Mouse (Mus musculus) intestine, embryonic 16.5 days (tissue): Measurements from ENCODE around the gene St6galnac4. TPM values are rescaled to one million over a fixed set of nuclear protein-coding genes. Genes with fewer than 3 reads are reported as not detected.

Experiments
- ATAC-seq: fragments of 200-750 bp; cut with Nextera tagmentation; 2 replicates; pipeline ENCODE4 v1.8.0; 2017; ENCODE audit warnings: moderate TSS enrichment, moderate library complexity
- H3K27ac ChIP-seq: fragments of 300-500 bp; sonication (generic); 2 replicates; pipeline ENCODE4 v1.5.1; 2014; ENCODE audit warnings: mild to moderate bottlenecking, low read length
- H3K27me3 ChIP-seq: fragments of 300-500 bp; sonication (generic); replicated peaks from 2 replicates; pipeline ENCODE4 v1.6.1; 2014; ENCODE audit warnings: low read length, control low read depth, mixed read lengths; ENCODE audit not compliant: control insufficient read depth, insufficient read depth
- H3K36me3 ChIP-seq: fragments of 300-500 bp; sonication (generic); 2 replicates; pipeline ENCODE4 v1.6.1; 2014; ENCODE audit warnings: low read length, control low read depth; ENCODE audit not compliant: control insufficient read depth, insufficient read depth
- H3K4me1 ChIP-seq: fragments of 300-500 bp; sonication (generic); 2 replicates; pipeline ENCODE4 v1.6.1; 2014; ENCODE audit warnings: low read length, control low read depth, mixed read lengths; ENCODE audit not compliant: control insufficient read depth, insufficient read depth
- H3K4me2 ChIP-seq: fragments of 300-500 bp; sonication (generic); 2 replicates; pipeline ENCODE4 v1.6.1; 2014; ENCODE audit warnings: low read depth, low read length, control low read depth
- H3K4me3 ChIP-seq: fragments of 300-500 bp; sonication (generic); 2 replicates; pipeline ENCODE4 v1.5.1; 2014; ENCODE audit warnings: mild to moderate bottlenecking, low read length
- H3K9ac ChIP-seq: fragments of 300-500 bp; sonication (generic); 2 replicates; pipeline ENCODE4 v1.6.1; 2014; ENCODE audit warnings: low read depth, low read length
- H3K9me3 ChIP-seq: fragments of 300-500 bp; sonication (generic); 2 replicates; pipeline ENCODE4 v1.6.1; 2016; ENCODE audit warnings: low read length, control low read depth; ENCODE audit not compliant: control insufficient read depth
- WGBS: fragments of 180-500 bp; shearing (Covaris S2); extraction: QIAGEN DNeasy Blood & Tissue Kit; methylation state at CpG from one replicate; pipeline ENCODE4 v1.1.7; 2014; 5-methylcytosine and 5-hydroxymethylcytosine counted together
- polyA plus RNA-seq: library from polyadenylated mRNA; unstranded; fragments of >200 nt; fragmentation: Nextera tagmentation; extraction: Ambion mirVana; gene quantifications from 2 replicates; pipeline ENCODE4 v1.2.1, GENCODE M21; 2015

The St6galnac4 gene
- polyA plus RNA-seq, 1 experiment from 2014 or later: 16.5 TPM

DNA sequence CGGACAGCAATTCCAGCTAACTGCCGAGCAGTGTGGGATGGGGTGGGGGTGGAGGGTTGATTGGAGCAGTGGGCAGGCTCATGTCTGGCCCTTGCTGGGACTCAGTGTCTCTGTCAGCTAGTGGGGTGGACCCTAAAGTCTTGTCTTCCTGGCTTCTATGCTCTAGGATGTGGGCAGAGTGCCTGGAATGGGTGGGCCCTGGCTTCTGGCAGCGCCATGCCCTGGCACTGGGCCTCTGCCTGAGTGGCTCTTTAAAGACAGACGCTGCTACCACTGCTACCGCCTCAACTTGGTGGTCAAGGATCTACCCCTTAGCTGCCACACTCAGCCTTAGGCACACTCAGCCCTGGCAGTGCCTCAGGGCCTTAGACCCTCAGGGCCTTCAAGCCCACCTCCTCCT, 41.8 kb downstream of the St6galnac4 start:
- Histone ChIP-seq H3K27me3 (no peaks in the 10 kb centered on the region), H3K4me3 (no peak overlapping the region), H3K27ac (no peak overlapping the region), H3K36me3 (no peaks in the 10 kb centered on the region), H3K9ac (peak overlapping the region; percentile 38; the same call in 1 of the 2 replicates), H3K4me1 (peaks cover 42% of the 10 kb centered on the region), H3K9me3 (no peaks in the 10 kb centered on the region), H3K4me2 (no peak overlapping the region)
- no peak for ATAC-seq
- 29% methylated on average over 5 of the region's 5 CpGs for WGBS

DNA sequence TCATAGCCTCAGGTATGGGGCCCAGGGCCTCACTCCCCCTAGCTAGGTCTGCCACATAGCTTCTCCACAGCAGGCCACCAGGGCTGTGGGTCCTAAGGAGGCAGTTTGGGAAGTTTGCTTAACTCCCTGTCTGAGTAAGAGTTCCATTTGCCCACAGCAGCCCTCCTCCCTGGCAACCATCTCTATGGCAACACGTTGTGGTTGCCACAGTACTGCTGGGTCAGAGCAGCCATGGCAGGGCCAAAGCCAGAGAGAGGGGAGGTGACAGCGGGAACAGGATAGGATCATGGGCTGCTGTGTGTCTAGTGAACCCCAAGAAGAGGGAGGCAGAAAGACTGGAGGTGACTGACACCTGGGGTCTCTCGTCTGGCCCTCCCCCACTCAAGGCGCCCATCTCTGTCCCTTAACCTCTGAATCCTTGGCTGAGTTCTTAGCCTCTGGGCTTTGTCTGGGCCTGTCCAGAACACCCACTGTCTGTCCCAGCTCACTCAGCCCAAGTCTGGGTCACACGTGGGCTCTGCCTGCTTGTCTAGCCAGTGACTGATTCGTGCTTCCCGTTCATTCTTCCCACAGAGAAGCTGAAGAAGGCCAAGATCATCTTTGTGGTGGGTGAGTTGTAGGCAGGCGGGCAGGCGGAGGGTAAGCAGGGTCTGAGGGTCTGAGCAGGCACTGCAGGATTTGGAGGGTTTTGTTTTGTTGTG, 42.5 kb downstream of the St6galnac4 start:
- no peak overlapping the region for H3K9ac ChIP-seq
- no peak overlapping the region for H3K27ac ChIP-seq
- ATAC-seq: no peak

DNA sequence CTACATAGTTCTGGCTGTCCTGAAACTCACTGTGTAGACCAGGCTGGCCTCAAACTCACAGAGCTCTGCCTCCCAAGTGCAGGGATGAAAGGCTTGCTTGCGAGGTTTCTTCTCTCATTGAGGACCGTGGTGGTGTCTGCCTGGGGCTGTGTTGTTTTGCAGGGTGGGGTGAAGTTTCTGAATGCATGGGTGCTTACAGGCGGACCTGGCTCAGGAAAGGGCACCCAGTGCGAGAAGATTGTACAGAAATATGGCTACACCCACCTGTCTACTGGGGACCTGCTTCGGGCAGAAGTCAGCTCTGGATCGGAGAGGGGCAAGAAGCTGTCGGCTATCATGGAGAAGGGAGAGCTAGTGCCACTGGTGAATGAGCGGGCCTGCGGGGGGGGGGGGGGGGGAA, 43.1 kb downstream of the St6galnac4 start:
- H3K9me3 ChIP-seq: no peaks in the 10 kb centered on the region
- no peak overlapping the region for H3K27ac ChIP-seq
- H3K36me3 ChIP-seq: no peaks in the 10 kb centered on the region
- WGBS: 87% methylated on average over 8 of the region's 9 CpGs
- H3K4me2 ChIP-seq: no peak overlapping the region
- H3K4me3 ChIP-seq: no peak overlapping the region
- no peak for ATAC-seq
- H3K9ac ChIP-seq: no peak overlapping the region
- H3K27me3 ChIP-seq: no peaks in the 10 kb centered on the region
- peaks cover 37% of the 10 kb centered on the region for H3K4me1 ChIP-seq

More for the DNA sequence above, 42.5 kb downstream of the St6galnac4 start:
- Histone ChIP-seq H3K9me3 (no peaks in the 10 kb centered on the region), H3K36me3 (no peaks in the 10 kb centered on the region), H3K27me3 (no peaks in the 10 kb centered on the region), H3K4me3 (no peak overlapping the region), H3K4me2 (no peak overlapping the region), H3K4me1 (peaks cover 43% of the 10 kb centered on the region)
- 52% methylated on average over 9 of the region's 9 CpGs for WGBS

DNA sequence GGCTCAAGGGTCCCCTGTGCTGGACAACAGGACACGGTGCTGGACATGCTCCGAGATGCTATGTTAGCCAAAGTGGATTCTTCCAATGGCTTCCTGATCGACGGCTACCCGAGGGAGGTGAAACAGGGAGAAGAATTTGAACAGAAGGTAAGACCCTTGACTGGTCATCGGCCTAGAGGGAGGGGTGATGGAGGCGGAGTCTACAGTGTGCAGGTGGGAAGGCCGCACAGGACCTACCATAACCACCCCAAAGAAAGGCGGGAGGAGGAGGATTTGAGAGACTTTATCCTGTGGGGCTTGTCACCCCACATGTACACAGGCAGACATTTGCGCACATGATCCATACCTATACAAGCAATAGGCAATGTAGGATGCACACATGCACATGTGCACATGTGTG, 44.2 kb downstream of the St6galnac4 start:
- H3K27me3 ChIP-seq: no peaks in the 10 kb centered on the region
- H3K4me3 ChIP-seq: no peak overlapping the region
- H3K9me3 ChIP-seq: no peaks in the 10 kb centered on the region
- H3K4me2 ChIP-seq: no peak overlapping the region
- peaks cover 27% of the 10 kb centered on the region for H3K4me1 ChIP-seq
- no peak overlapping the region for H3K9ac ChIP-seq
- ATAC-seq: no peak
- 90% methylated on average over 10 of the region's 10 CpGs for WGBS
- H3K27ac ChIP-seq: no peak overlapping the region
- no peaks in the 10 kb centered on the region for H3K36me3 ChIP-seq

DNA sequence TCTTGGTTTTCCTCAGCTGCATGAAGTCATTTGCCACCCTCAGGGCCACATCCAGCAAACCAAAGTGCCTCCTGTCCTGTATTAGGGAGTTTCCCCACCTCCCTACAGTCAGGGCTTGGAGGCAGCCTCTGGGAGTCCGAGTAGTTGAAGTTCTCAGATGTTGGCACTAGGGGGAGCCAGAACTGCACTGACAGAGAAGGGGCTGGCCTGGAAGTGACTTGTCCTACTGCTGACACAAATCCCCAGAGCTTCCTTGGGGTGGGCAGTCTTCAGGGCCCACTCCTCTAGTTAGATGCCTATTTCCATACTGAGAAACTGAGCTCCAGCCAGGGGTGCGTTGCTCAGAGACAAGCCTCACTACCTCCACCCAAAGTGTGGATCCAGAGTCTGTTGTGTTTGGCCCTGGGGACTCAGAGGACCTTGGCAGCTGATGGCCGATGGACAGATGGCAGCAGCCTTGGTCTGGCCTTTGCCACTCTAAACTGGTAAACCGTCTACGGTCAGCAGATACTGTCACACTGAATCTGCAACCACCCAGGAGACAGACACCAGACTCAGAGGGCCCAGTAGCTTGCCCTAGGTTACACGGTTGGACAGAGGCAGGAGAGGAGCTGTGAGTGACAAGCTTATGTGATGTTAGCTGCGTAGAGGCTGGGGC, 45.0 kb downstream of the St6galnac4 start:
- Histone ChIP-seq H3K36me3 (no peaks in the 10 kb centered on the region), H3K4me1 (peaks cover 19% of the 10 kb centered on the region), H3K4me3 (no peak overlapping the region), H3K4me2 (no peak overlapping the region), H3K9ac (no peak overlapping the region), H3K9me3 (no peaks in the 10 kb centered on the region), H3K27ac (no peak overlapping the region), H3K27me3 (no peaks in the 10 kb centered on the region)
- 49% methylated on average over 7 of the region's 7 CpGs for WGBS
- ATAC-seq: peak; percentile 55

DNA sequence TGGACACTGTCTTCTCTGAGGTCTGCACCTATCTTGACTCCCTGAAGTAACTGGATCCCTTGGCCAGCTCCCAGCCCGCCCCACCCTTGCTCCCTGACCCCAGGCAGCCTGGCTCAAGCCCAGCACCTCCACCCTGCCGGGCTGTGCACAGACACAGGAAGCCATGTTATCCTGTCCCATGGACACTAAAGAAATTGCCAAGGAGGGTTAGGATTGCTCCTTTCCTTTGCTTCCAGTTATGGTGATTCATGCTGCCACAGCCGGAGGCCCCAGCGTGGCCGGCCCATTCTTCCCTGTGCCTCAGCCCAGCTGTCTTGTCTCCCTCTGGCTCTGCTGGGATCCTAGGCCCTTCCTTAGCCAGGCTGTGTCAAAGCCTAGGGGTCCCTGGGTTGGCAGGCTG, 46.8 kb downstream of the St6galnac4 start:
- Histone ChIP-seq H3K4me1 (peaks cover 12% of the 10 kb centered on the region), H3K27me3 (no peaks in the 10 kb centered on the region), H3K9ac (no peak overlapping the region), H3K36me3 (no peaks in the 10 kb centered on the region), H3K4me3 (no peak overlapping the region), H3K4me2 (no peak overlapping the region), H3K27ac (no peak overlapping the region), H3K9me3 (no peaks in the 10 kb centered on the region)
- ATAC-seq: no peak
- WGBS: 64% methylated on average over 5 of the region's 5 CpGs

DNA sequence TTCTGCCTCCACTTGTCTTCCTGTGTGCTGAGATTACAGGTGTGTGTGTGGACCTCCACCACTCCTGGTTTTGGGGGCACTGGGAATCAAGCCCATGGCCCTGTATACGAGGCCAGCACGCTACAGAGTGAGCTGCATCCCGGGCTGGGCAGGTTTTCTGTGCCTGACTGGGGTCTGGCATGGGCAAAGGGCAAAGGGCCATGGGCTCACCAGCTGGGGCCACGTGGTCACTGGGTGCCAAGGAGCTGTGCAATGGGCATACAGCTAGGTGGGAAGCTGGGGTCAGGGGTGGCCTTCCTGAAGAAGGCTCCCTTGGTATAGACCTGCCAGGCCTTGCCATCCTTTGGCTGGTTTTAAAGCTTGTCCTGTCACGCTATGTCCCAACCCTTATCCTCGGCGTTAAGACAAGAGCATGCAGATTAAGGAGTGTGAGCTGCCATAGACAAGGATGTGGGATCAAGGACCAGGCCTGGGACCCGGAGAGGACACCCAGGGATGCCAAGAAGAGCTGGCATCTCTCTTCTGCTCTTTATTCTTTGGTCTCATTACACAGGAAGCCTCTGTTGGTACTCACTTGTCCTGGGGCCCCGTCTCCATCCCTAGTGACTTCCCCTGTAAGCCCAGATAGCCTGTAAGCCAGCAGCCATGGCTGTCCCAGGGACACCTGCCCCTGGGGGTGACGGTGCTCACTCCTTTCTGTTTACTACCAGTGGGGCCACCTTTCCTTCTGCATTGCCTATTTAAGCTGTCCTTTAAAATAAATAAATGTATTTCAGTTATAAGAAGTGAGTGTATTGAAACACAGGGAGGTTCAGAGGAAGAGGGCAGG, 47.6 kb downstream of the St6galnac4 start:
- 85% methylated on average over 10 of the region's 10 CpGs for WGBS
- H3K27ac ChIP-seq: peak overlapping the region; percentile 24; the same call in 1 of the 2 replicates
- ATAC-seq: no peak
- no peak overlapping the region for H3K4me3 ChIP-seq
- no peaks in the 10 kb centered on the region for H3K36me3 ChIP-seq
- peaks cover 9% of the 10 kb centered on the region for H3K4me1 ChIP-seq
- H3K4me2 ChIP-seq: no peak overlapping the region
- H3K9ac ChIP-seq: 0 out of 2 replicates have a peak overlapping the region, but pooled peaks have one; percentile 0
- no peaks in the 10 kb centered on the region for H3K9me3 ChIP-seq
- no peaks in the 10 kb centered on the region for H3K27me3 ChIP-seq

DNA sequence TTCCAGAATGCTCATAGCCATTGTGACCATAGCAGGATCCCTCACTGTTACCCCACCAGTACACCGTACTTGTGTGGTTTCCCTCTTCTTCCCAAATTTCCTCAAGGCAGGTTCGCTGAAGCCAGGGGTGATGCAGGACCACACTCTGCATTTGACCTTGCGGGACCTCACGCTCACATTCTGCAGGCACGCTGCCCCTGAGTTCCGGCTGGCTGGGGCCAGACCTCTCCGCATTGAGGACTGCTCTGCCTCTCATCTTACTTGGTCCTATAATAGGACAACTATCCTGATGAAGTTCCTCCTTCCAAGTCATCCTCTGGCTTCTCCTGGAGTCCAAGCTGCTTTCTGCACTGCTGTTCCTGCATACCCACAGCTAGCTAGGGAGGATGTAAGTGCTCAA, 49.7 kb downstream of the St6galnac4 start:
- 78% methylated on average over 7 of the region's 7 CpGs for WGBS

DNA sequence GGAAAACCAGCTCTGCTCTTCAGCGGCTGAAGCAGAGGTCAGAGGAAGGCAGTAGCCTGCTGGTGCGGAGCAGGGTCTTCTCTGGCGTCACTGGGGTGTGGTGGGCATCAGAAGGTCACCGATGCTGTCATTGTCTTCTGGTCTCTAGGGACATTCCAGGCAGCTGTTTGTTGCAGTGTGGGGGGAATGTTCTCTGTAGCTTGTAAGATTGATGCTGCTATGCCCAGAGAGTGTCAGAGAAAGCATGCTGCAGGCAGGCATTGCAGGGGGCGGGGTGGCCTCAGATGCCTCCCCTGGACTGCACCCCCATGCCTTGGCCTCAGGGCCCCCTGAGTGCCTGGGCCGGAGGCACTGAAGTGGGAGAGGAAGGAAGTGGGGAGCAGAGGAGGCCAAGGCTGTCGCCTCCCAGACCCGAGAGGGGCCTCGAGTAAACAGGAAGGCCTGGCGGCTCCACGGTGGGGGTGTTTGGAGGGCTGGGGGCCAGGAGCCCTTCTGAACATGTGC, 50.9 kb downstream of the St6galnac4 start:
- H3K9ac ChIP-seq: peak overlapping the region; percentile 44
- H3K27ac ChIP-seq: peak overlapping the region; percentile 54
- H3K4me3 ChIP-seq: no peak overlapping the region
- H3K4me2 ChIP-seq: no peak overlapping the region
- no peaks in the 10 kb centered on the region for H3K27me3 ChIP-seq
- no peaks in the 10 kb centered on the region for H3K36me3 ChIP-seq
- peak; percentile 81 for ATAC-seq
- 17% methylated on average over 11 of the region's 11 CpGs for WGBS
- no peaks in the 10 kb centered on the region for H3K9me3 ChIP-seq
- H3K4me1 ChIP-seq: peaks cover 9% of the 10 kb centered on the region

More for the DNA sequence above, 49.7 kb downstream of the St6galnac4 start:
- H3K27ac ChIP-seq: 0 out of 2 replicates have a peak overlapping the region, but pooled peaks have one; percentile 9
- no peak overlapping the region for H3K4me2 ChIP-seq
- H3K9me3 ChIP-seq: no peaks in the 10 kb centered on the region
- ATAC-seq: no peak
- H3K27me3 ChIP-seq: no peaks in the 10 kb centered on the region
- H3K4me3 ChIP-seq: no peak overlapping the region
- H3K9ac ChIP-seq: no peak overlapping the region
- H3K36me3 ChIP-seq: no peaks in the 10 kb centered on the region
- H3K4me1 ChIP-seq: peaks cover 9% of the 10 kb centered on the region
